Mouse (Mus musculus): ENCODE measurements around the gene Rsf1.

Gene Rsf1

GRCm38 (mm10) chr7:97629351-97629750, 49.7 kb downstream of the Rsf1 start:
- DNase-seq (ENCODE audit: extremely low read depth, low read depth) = no peak

- no peak for DNase-seq (ENCODE audit: extremely low read depth, low read depth)
These were observed 51.6 kb downstream of the Rsf1 start for GRCm38 (mm10) chr7:97631290-97631689.

GRCm38 (mm10) chr7:97632897-97633296, 53.2 kb downstream of the Rsf1 start:
- no peak for DNase-seq (ENCODE audit: extremely low read depth, low read depth)

- no peak for DNase-seq (ENCODE audit: extremely low read depth, low read depth)
These were observed 65.4 kb downstream of the Rsf1 start for GRCm38 (mm10) chr7:97645060-97645459.

- no peak for DNase-seq (ENCODE audit: extremely low read depth, low read depth)
These were observed 68.0 kb downstream of the Rsf1 start for GRCm38 (mm10) chr7:97647656-97648055.

GRCm38 (mm10) chr7:97650729-97651128, 71.0 kb downstream of the Rsf1 start:
- DNase-seq (ENCODE audit: extremely low read depth, low read depth) = no peak

- no peak for DNase-seq (ENCODE audit: extremely low read depth, low read depth)
These were observed 76.5 kb downstream of the Rsf1 start for GRCm38 (mm10) chr7:97656144-97656543.

GRCm38 (mm10) chr7:97661634-97662033, 81.9 kb downstream of the Rsf1 start:
- DNase-seq (ENCODE audit: extremely low read depth, low read depth) = no peak

GRCm38 (mm10) chr7:97679239-97679638, 99.5 kb downstream of the Rsf1 start:
- DNase-seq (ENCODE audit: extremely low read depth, low read depth) = peak; percentile 26

- DNase-seq (ENCODE audit: extremely low read depth, low read depth) = no peak
These were observed 108.1 kb downstream of the Rsf1 start for GRCm38 (mm10) chr7:97687831-97688230.

- DNase-seq (ENCODE audit: extremely low read depth, low read depth) = no peak
These were observed 115.8 kb downstream of the Rsf1 start for GRCm38 (mm10) chr7:97695441-97695840.

- DNase-seq (ENCODE audit: extremely low read depth, low read depth) = no peak
These were observed 116.4 kb downstream of the Rsf1 start for GRCm38 (mm10) chr7:97696133-97696505.

GRCm38 (mm10) chr7:97696506-97697254, 117.0 kb downstream of the Rsf1 start, which contains the start of gene Clns1a:
TSS of gene Clns1a (plus strand) at chr7:97696634.
- DNase-seq (ENCODE audit: extremely low read depth, low read depth) = peak; percentile 93

- peak; percentile 14 for DNase-seq (ENCODE audit: extremely low read depth, low read depth)
These were observed 120.5 kb downstream of the Rsf1 start for GRCm38 (mm10) chr7:97700173-97700572.

GRCm38 (mm10) chr7:97701106-97701505, 121.4 kb downstream of the Rsf1 start:
- DNase-seq (ENCODE audit: extremely low read depth, low read depth) = no peak

- DNase-seq (ENCODE audit: extremely low read depth, low read depth) = no peak
These were observed 127.4 kb downstream of the Rsf1 start for GRCm38 (mm10) chr7:97707123-97707522.

- DNase-seq (ENCODE audit: extremely low read depth, low read depth) = no peak
These were observed 128.1 kb downstream of the Rsf1 start for GRCm38 (mm10) chr7:97707809-97708208.

GRCm38 (mm10) chr7:97709204-97709603, 129.5 kb downstream of the Rsf1 start:
- no peak for DNase-seq (ENCODE audit: extremely low read depth, low read depth)

- no peak for DNase-seq (ENCODE audit: extremely low read depth, low read depth)
These were observed 135.0 kb downstream of the Rsf1 start for GRCm38 (mm10) chr7:97714651-97715050.

GRCm38 (mm10) chr7:97717326-97717725, 137.6 kb downstream of the Rsf1 start:
- DNase-seq (ENCODE audit: extremely low read depth, low read depth) = no peak

GRCm38 (mm10) chr7:97719078-97719477, 139.4 kb downstream of the Rsf1 start:
- DNase-seq (ENCODE audit: extremely low read depth, low read depth) = no peak

GRCm38 (mm10) chr7:97720109-97720508, 140.4 kb downstream of the Rsf1 start:
- DNase-seq (ENCODE audit: extremely low read depth, low read depth) = no peak

GRCm38 (mm10) chr7:97722278-97722918, 142.7 kb downstream of the Rsf1 start:
- DNase-seq (ENCODE audit: extremely low read depth, low read depth) = no peak
